Mouse (Mus musculus) liver, embryonic 14.5 days (tissue): ENCODE measurements around the gene Rhbdd1.

ENCODE experiments used
- CTCF ChIP-seq: IDR thresholded peaks from 2 replicates; pipeline ENCODE4 v1.5.1; 2016; ENCODE audit warnings: antibody characterized with exemption, low read depth, control low read depth
- EP300 ChIP-seq: IDR thresholded peaks from 2 replicates; pipeline ENCODE4 v1.6.1; 2016; ENCODE audit warnings: antibody characterized with exemption, low read depth

- no peak for TF ChIP-seq CTCF
- no peak for TF ChIP-seq EP300
Observed at GRCm38 (mm10) chr1:82415641-82416040, 99.4 kb downstream of the Rhbdd1 start.
